8 mouse cellular contexts compared by ENCODE assay signal in genomic region chr11:69997070-69997509, GRCm38 (mm10). TPM values are rescaled to one million over a fixed set of nuclear protein-coding genes. Genes with fewer than 3 reads are reported as not detected.
DNase-seq lines count a peak whose midpoint lies in the region; ATAC-seq lines count a peak whose summit lies in the region.

No protein-coding gene starts in this region.

- H3K4me3 ChIP-seq in forebrain, embryonic 11.5 days (ENCODE audit: low read depth, low read length), result peak overlapping the region; percentile 96

- H3K27me3 ChIP-seq in forebrain, embryonic 11.5 days (ENCODE audit: control insufficient read depth, insufficient read depth, low read length), result no peaks in the 10 kb centered on the region

- peak; percentile 50 for ATAC-seq in forebrain, embryonic 11.5 days (replicated peaks; ENCODE audit: low FRiP score)

- H3K9me3 ChIP-seq in forebrain, embryonic 11.5 days (ENCODE audit: control insufficient read depth, low read length), result no peaks in the 10 kb centered on the region

- intact Hi-C loops in heart, postnatal 25 days (cut with DNase I), result loop anchor here (2.0 to 10.0 kb wide), 2 partner anchors 16 to 592 kb away; partner anchors contain the start of gene Ctdnep1

- H3K9ac ChIP-seq in forebrain, embryonic 11.5 days (ENCODE audit: low read length), result peak overlapping the region; percentile 87

- DNase-seq in ES-CJ7 (ENCODE audit: low read depth, low spot score), result peak; percentile 90
- DNase-seq in c-Kit-negative CD71-positive TER-119-positive erythroid progenitor cells, embryonic 14.5 days (ENCODE audit: low read depth, low spot score), result peak; percentile 63
- DNase-seq in forebrain, embryonic 11.5 days (ENCODE audit: low spot score), result peak; percentile 96
- DNase-seq in heart, postnatal 25 days (ENCODE audit: low spot score), result peak; percentile 83
- DNase-seq in layer of hippocampus, adult 9-11 months, result peak; percentile 84
- DNase-seq in lung, postnatal 14 days, result peak; percentile 93
- DNase-seq in ovary, postnatal 14 days (ENCODE audit: low spot score), result peak; percentile 83
- peak; percentile 90 to 93 for DNase-seq in thymus, postnatal 36 days

- H3K36me3 ChIP-seq in forebrain, embryonic 11.5 days (ENCODE audit: control insufficient read depth, insufficient read depth, low read length), result peaks cover 19% of the 10 kb centered on the region

- peaks cover 13% of the 10 kb centered on the region for H3K4me1 ChIP-seq in forebrain, embryonic 11.5 days (replicated peaks; ENCODE audit: control insufficient read depth, insufficient read depth, low read length)

- WGBS in forebrain, embryonic 11.5 days, result 2% methylated on average over 37 of the region's 44 CpGs

- H3K27ac ChIP-seq in forebrain, embryonic 11.5 days (ENCODE audit: low read depth, low read length), result peak overlapping the region; percentile 97

- H3K4me2 ChIP-seq in forebrain, embryonic 11.5 days (ENCODE audit: low read depth, low read length, severe bottlenecking), result peak overlapping the region; percentile 56

RNA-seq across cellular contexts. Expression of gene Phf23, which starts 1.5 kb away (rescaled TPM):
- polyA plus RNA-seq in forebrain, embryonic 11.5 days (2014; fragmentation: Nextera tagmentation; extraction: Ambion mirVana), result 61.4 and 63.0 TPM in 2 replicates
- total RNA-seq in heart, postnatal 25 days (2021), result 10 to 100 TPM; 22.6 to 25.3 TPM

RNA-seq across cellular contexts. Expression of gene Dvl2, which starts 3.3 kb away (rescaled TPM):
- polyA plus RNA-seq in forebrain, embryonic 11.5 days (2014; fragmentation: Nextera tagmentation; extraction: Ambion mirVana), result 43.9 and 47.6 TPM in 2 replicates
- 1 to 10 TPM; 3.9 to 5.2 TPM for total RNA-seq in heart, postnatal 25 days (2021)

RNA-seq across cellular contexts. Expression of gene Gabarap, which starts 6.1 kb away (rescaled TPM):
- polyA plus RNA-seq in forebrain, embryonic 11.5 days (2014; fragmentation: Nextera tagmentation; extraction: Ambion mirVana), result 472 and 477 TPM in 2 replicates
- total RNA-seq in heart, postnatal 25 days (2021), result 100 to 1,000 TPM; 274 to 291 TPM

RNA-seq across cellular contexts. Expression of gene Elp5, which starts 14.8 kb away (rescaled TPM):
- 144 and 156 TPM in 2 replicates for polyA plus RNA-seq in forebrain, embryonic 11.5 days (2014; fragmentation: Nextera tagmentation; extraction: Ambion mirVana)
- 10 to 100 TPM; 48.3 to 51.5 TPM for total RNA-seq in heart, postnatal 25 days (2021)

RNA-seq across cellular contexts. Expression of gene Ctdnep1, which starts 16.1 kb away (rescaled TPM):
- polyA plus RNA-seq in forebrain, embryonic 11.5 days (2014; fragmentation: Nextera tagmentation; extraction: Ambion mirVana), result 20.4 and 28.0 TPM in 2 replicates
- 100 to 1,000 TPM; 149 to 180 TPM for total RNA-seq in heart, postnatal 25 days (2021)

Comparison
In these comparisons a context has a peak if more than half of its experiments do, and no peak if none do; other contexts are left out.
1. Peak in every context shown above with its lines: DNase-seq, ATAC-seq, H3K4me3 ChIP-seq and H3K27ac ChIP-seq.